Mouse (Mus musculus) bone marrow macrophage, adult 2 months (primary cell): ENCODE measurements at regions not wholly inside any gene's neighbourhood (a gene's known extent, or its start where the extent isn't known, plus 50 kb on each side); places are given as distances from the start of the nearest gene placed in this dataset.

Experiments
- CTCF ChIP-seq: IDR thresholded peaks from 2 replicates; pipeline ENCODE4 v1.5.1; 2012; ENCODE audit warnings: low read depth, mild to moderate bottlenecking, low read length, moderate library complexity
- POLR2A ChIP-seq: IDR thresholded peaks from 2 replicates; pipeline ENCODE4 v1.6.1; 2012; ENCODE audit warnings: mild to moderate bottlenecking, low read depth, low read length, borderline replicate concordance

GRCm38 (mm10) chr16:5829071-5829470 is 56.1 kb upstream of the Rbfox1 start:
- no peak for TF ChIP-seq CTCF
- TF ChIP-seq POLR2A = no peak
